Mouse (Mus musculus) forelimb bud, embryonic 11.5 days (tissue): Measurements from ENCODE around the gene Serpinb6b.
A peak's percentile ranks its signal among the peaks of the same experiment; 100 is the strongest.
"Not testable (repeated sequence)": the region's sequence is repeated elsewhere in the genome, so short reads cannot be mapped to it uniquely, and the experiment has no call there.

ENCODE experiments used
- DNase-seq: peaks from one replicate; pipeline ENCODE4 v3.0.0-alpha.2; 2012; ENCODE audit warnings: low read depth, low spot score

Serpinb6b gene

GRCm38 (mm10) chr13:32964989-32965811 lies at the start of gene Serpinb6b:
TSS of gene Serpinb6b (plus strand) at chr13:32965209.
- peak; percentile 35 for DNase-seq

- no peak for DNase-seq
Observed at GRCm38 (mm10) chr13:32922622-32923021, 42.4 kb upstream of the Serpinb6b start.

- DNase-seq = no peak
Observed at GRCm38 (mm10) chr13:32924578-32925360, 40.2 kb upstream of the Serpinb6b start.

- DNase-seq = no peak
Observed at GRCm38 (mm10) chr13:32926661-32927060, 38.3 kb upstream of the Serpinb6b start.

- DNase-seq = no peak
Observed at GRCm38 (mm10) chr13:32927241-32927640, 37.8 kb upstream of the Serpinb6b start.

- no peak for DNase-seq
Observed at GRCm38 (mm10) chr13:32929107-32929750, 35.8 kb upstream of the Serpinb6b start.

GRCm38 (mm10) chr13:32934706-32935381 lies 30.2 kb upstream of the Serpinb6b start:
- DNase-seq = no peak

- DNase-seq = not testable (repeated sequence)
Observed at GRCm38 (mm10) chr13:32938275-32938674, 26.7 kb upstream of the Serpinb6b start.

GRCm38 (mm10) chr13:32939191-32939590 lies 25.8 kb upstream of the Serpinb6b start:
- not testable (repeated sequence) for DNase-seq

GRCm38 (mm10) chr13:32956537-32956936 lies 8.5 kb upstream of the Serpinb6b start:
- no peak for DNase-seq

GRCm38 (mm10) chr13:32957917-32958316 lies 7.1 kb upstream of the Serpinb6b start:
- DNase-seq = no peak

GRCm38 (mm10) chr13:32958521-32958920 lies 6.5 kb upstream of the Serpinb6b start:
- not testable (repeated sequence) for DNase-seq

- no peak for DNase-seq
Observed at GRCm38 (mm10) chr13:32963990-32964753, 837 bp upstream of the Serpinb6b start.

GRCm38 (mm10) chr13:32966116-32966515 lies 1.1 kb downstream of the Serpinb6b start:
- DNase-seq = no peak

GRCm38 (mm10) chr13:32967233-32967632 lies 2.2 kb downstream of the Serpinb6b start:
- no peak for DNase-seq

GRCm38 (mm10) chr13:32968353-32968984 lies 3.5 kb downstream of the Serpinb6b start:
- DNase-seq = no peak

GRCm38 (mm10) chr13:32968996-32969640 lies 4.1 kb downstream of the Serpinb6b start:
- DNase-seq = no peak

GRCm38 (mm10) chr13:32969641-32970040 lies 4.6 kb downstream of the Serpinb6b start:
- DNase-seq = no peak

GRCm38 (mm10) chr13:32970776-32971175 lies 5.8 kb downstream of the Serpinb6b start:
- no peak for DNase-seq

GRCm38 (mm10) chr13:32974268-32974667 lies 9.3 kb downstream of the Serpinb6b start:
- no peak for DNase-seq
